Mouse (Mus musculus): ENCODE measurements around the gene Myo1e. TPM values are rescaled to one million over a fixed set of nuclear protein-coding genes. Genes with fewer than 3 reads are reported as not detected.

The Myo1e gene
- polyA plus RNA-seq, 1 experiment: 0.02 TPM

- no peaks in the 10 kb centered on the region for H3K27me3 ChIP-seq (ENCODE audit: control insufficient read depth)
- no peaks in the 10 kb centered on the region for H3K9me3 ChIP-seq (ENCODE audit: control insufficient read depth, low read length)
- H3K4me3 ChIP-seq (replicated peaks): no peak overlapping the region
- TF ChIP-seq TAL1 (IDR thresholded peaks at IDR 0.05; ENCODE audit: low read length) (no peak), GATA1 (IDR thresholded peaks at IDR 0.05; ENCODE audit: low read length) (no peak)
- H3K36me3 ChIP-seq (ENCODE audit: control insufficient read depth): no peaks in the 10 kb centered on the region
- no peaks in the 10 kb centered on the region for H3K4me1 ChIP-seq (ENCODE audit: control insufficient read depth)
Observed at GRCm38 (mm10) chr9:70237561-70237960, 30.4 kb downstream of the Myo1e start.

GRCm38 (mm10) chr9:70238391-70238790, 31.2 kb downstream of the Myo1e start:
- no peaks in the 10 kb centered on the region for H3K9me3 ChIP-seq (ENCODE audit: control insufficient read depth, low read length)
- TF ChIP-seq GATA1 (IDR thresholded peaks at IDR 0.05; ENCODE audit: low read length) (no peak), TAL1 (IDR thresholded peaks at IDR 0.05; ENCODE audit: low read length) (no peak)
- no peak overlapping the region for H3K4me3 ChIP-seq (replicated peaks)

GRCm38 (mm10) chr9:70239229-70239628, 32.1 kb downstream of the Myo1e start:
- H3K9me3 ChIP-seq (ENCODE audit: control insufficient read depth, low read length): no peaks in the 10 kb centered on the region
- no peak overlapping the region for H3K4me3 ChIP-seq (replicated peaks)
- no peaks in the 10 kb centered on the region for H3K27me3 ChIP-seq (ENCODE audit: control insufficient read depth)
- TF ChIP-seq TAL1 (IDR thresholded peaks at IDR 0.05; ENCODE audit: low read length): no peak
- no peak for TF ChIP-seq GATA1 (IDR thresholded peaks at IDR 0.05; ENCODE audit: low read length)
- H3K36me3 ChIP-seq (ENCODE audit: control insufficient read depth): no peaks in the 10 kb centered on the region
- H3K4me1 ChIP-seq (ENCODE audit: control insufficient read depth): no peaks in the 10 kb centered on the region

More at GRCm38 (mm10) chr9:70238391-70238790, 31.2 kb downstream of the Myo1e start:
- Histone ChIP-seq H3K4me1 (ENCODE audit: control insufficient read depth) (no peaks in the 10 kb centered on the region), H3K27me3 (ENCODE audit: control insufficient read depth) (no peaks in the 10 kb centered on the region), H3K36me3 (ENCODE audit: control insufficient read depth) (no peaks in the 10 kb centered on the region)

- no peaks in the 10 kb centered on the region for H3K36me3 ChIP-seq (ENCODE audit: control insufficient read depth)
- no peaks in the 10 kb centered on the region for H3K27me3 ChIP-seq (ENCODE audit: control insufficient read depth)
- no peaks in the 10 kb centered on the region for H3K4me1 ChIP-seq (ENCODE audit: control insufficient read depth)
- TF ChIP-seq TAL1 (IDR thresholded peaks at IDR 0.05; ENCODE audit: low read length): no peak
- no peak for TF ChIP-seq GATA1 (IDR thresholded peaks at IDR 0.05; ENCODE audit: low read length)
- no peaks in the 10 kb centered on the region for H3K9me3 ChIP-seq (ENCODE audit: control insufficient read depth, low read length)
- no peak overlapping the region for H3K4me3 ChIP-seq (replicated peaks)
Observed at GRCm38 (mm10) chr9:70240703-70241410, 33.7 kb downstream of the Myo1e start.

- H3K4me3 ChIP-seq (replicated peaks): no peak overlapping the region
- TF ChIP-seq TAL1 (IDR thresholded peaks at IDR 0.05; ENCODE audit: low read length): no peak
- TF ChIP-seq GATA1 (IDR thresholded peaks at IDR 0.05; ENCODE audit: low read length): no peak
Observed at GRCm38 (mm10) chr9:70241411-70241961, 34.3 kb downstream of the Myo1e start.

GRCm38 (mm10) chr9:70242112-70242862, 35.1 kb downstream of the Myo1e start:
- Histone ChIP-seq H3K9me3 (ENCODE audit: control insufficient read depth, low read length) (no peaks in the 10 kb centered on the region), H3K27me3 (ENCODE audit: control insufficient read depth) (no peaks in the 10 kb centered on the region), H3K4me3 (replicated peaks) (no peak overlapping the region), H3K36me3 (ENCODE audit: control insufficient read depth) (no peaks in the 10 kb centered on the region), H3K4me1 (ENCODE audit: control insufficient read depth) (no peaks in the 10 kb centered on the region)
- no peak for TF ChIP-seq TAL1 (IDR thresholded peaks at IDR 0.05; ENCODE audit: low read length)
- no peak for TF ChIP-seq GATA1 (IDR thresholded peaks at IDR 0.05; ENCODE audit: low read length)

More at GRCm38 (mm10) chr9:70241411-70241961, 34.3 kb downstream of the Myo1e start:
- Histone ChIP-seq H3K36me3 (ENCODE audit: control insufficient read depth) (no peaks in the 10 kb centered on the region), H3K4me1 (ENCODE audit: control insufficient read depth) (no peaks in the 10 kb centered on the region), H3K27me3 (ENCODE audit: control insufficient read depth) (no peaks in the 10 kb centered on the region), H3K9me3 (ENCODE audit: control insufficient read depth, low read length) (no peaks in the 10 kb centered on the region)

GRCm38 (mm10) chr9:70243241-70243640, 36.1 kb downstream of the Myo1e start:
- no peaks in the 10 kb centered on the region for H3K36me3 ChIP-seq (ENCODE audit: control insufficient read depth)
- H3K9me3 ChIP-seq (ENCODE audit: control insufficient read depth, low read length): no peaks in the 10 kb centered on the region
- H3K27me3 ChIP-seq (ENCODE audit: control insufficient read depth): no peaks in the 10 kb centered on the region
- no peak overlapping the region for H3K4me3 ChIP-seq (replicated peaks)
- no peak for TF ChIP-seq GATA1 (IDR thresholded peaks at IDR 0.05; ENCODE audit: low read length)
- TF ChIP-seq TAL1 (IDR thresholded peaks at IDR 0.05; ENCODE audit: low read length): no peak
- H3K4me1 ChIP-seq (ENCODE audit: control insufficient read depth): no peaks in the 10 kb centered on the region

GRCm38 (mm10) chr9:70243708-70244107, 36.6 kb downstream of the Myo1e start:
- Histone ChIP-seq H3K9me3 (ENCODE audit: control insufficient read depth, low read length) (no peaks in the 10 kb centered on the region), H3K4me3 (replicated peaks) (no peak overlapping the region), H3K4me1 (ENCODE audit: control insufficient read depth) (no peaks in the 10 kb centered on the region), H3K36me3 (ENCODE audit: control insufficient read depth) (no peaks in the 10 kb centered on the region), H3K27me3 (ENCODE audit: control insufficient read depth) (no peaks in the 10 kb centered on the region)
- TF ChIP-seq GATA1 (IDR thresholded peaks at IDR 0.05; ENCODE audit: low read length) (no peak), TAL1 (IDR thresholded peaks at IDR 0.05; ENCODE audit: low read length) (no peak)

- TF ChIP-seq GATA1 (IDR thresholded peaks at IDR 0.05; ENCODE audit: low read length) (no peak), TAL1 (IDR thresholded peaks at IDR 0.05; ENCODE audit: low read length) (no peak)
- no peaks in the 10 kb centered on the region for H3K4me1 ChIP-seq (ENCODE audit: control insufficient read depth)
- no peaks in the 10 kb centered on the region for H3K27me3 ChIP-seq (ENCODE audit: control insufficient read depth)
- H3K36me3 ChIP-seq (ENCODE audit: control insufficient read depth): no peaks in the 10 kb centered on the region
- H3K9me3 ChIP-seq (ENCODE audit: control insufficient read depth, low read length): no peaks in the 10 kb centered on the region
- H3K4me3 ChIP-seq (replicated peaks): no peak overlapping the region
Observed at GRCm38 (mm10) chr9:70244115-70244514, 37.0 kb downstream of the Myo1e start.
